Mouse (Mus musculus): Measurements from ENCODE around the gene Hoxc6. TPM values are rescaled to one million over a fixed set of nuclear protein-coding genes. Genes with fewer than 3 reads are reported as not detected.
A peak's percentile ranks its signal among the peaks of the same experiment; 100 is the strongest.

Hoxc6 gene
- total and polyA plus RNA-seq, 3 experiments = 0.42 to 4.5 (median 0.79) TPM

GRCm38 (mm10) chr15:103009265-103010111, 11.4 kb downstream of the Hoxc6 start:
- in situ Hi-C loops (cut with MboI; ENCODE audit: low pct_ligation_motif_present, low pct_unique_long_range_greater_than_20kb, low sequenced_read_pairs) = loop anchor here (10.0 kb wide), 1 partner anchor 165 kb away; no protein-coding TSS in a partner anchor
- dilution Hi-C loops (cut with MboI; ENCODE audit: extremely low pct_ligation_motif_present, extremely low pct_unique_long_range_greater_than_20kb, low sequenced_read_pairs) = no loop called here

DNA sequence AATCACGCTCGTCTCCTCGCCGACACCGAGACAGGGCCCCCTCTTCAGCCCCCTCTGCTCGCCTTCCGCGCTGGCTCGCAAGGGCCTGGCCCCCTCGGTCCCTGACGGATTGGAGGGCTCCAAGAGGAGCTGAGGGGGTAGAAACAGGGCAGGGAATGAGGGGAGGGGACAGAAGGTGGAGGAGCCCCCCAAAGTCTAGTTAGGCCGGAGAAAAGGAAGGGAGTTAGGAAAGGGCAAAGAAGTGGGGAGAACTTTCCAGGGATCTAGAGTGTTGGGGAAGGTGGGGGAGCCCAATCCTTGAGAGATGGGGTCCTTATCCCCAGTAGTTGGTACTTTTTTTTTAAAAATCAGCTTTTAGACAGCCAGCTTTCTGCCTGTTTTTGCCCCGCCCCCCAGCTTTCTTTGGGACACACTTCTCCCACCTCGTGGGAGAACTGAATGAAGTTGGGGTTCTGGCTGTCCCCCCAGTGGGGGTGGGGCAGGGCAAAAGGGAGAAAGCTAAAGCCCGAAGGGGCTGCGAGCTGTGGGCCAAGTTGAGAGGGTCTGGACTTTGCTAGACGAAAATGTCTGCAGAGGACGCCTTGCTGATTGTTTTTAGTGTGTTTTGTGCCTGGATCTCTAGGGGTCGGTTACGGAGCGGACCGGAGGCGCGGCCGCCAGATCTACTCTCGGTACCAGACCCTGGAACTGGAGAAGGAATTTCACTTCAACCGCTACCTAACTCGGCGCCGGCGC, 12.2 kb downstream of the Hoxc6 start:
- no peak overlapping the region for H3K27ac ChIP-seq (ENCODE audit: insufficient read depth, low read depth)
- H3K9ac ChIP-seq (ENCODE audit: insufficient read depth, low read depth) = no peak overlapping the region
- H3K27me3 ChIP-seq (replicated peaks) = no peaks in the 10 kb centered on the region
- H3K36me3 ChIP-seq (replicated peaks in 1 of 2; ENCODE audit: control insufficient read depth in 1 of 2, insufficient read depth in 1 of 2, low read length in 1 of 2) = no peaks in the 10 kb centered on the region
- peaks cover 7% of the 10 kb centered on the region for H3K9me3 ChIP-seq (replicated peaks; ENCODE audit: low read length)
- no peak overlapping the region for H3K4me3 ChIP-seq (replicated peaks in 1 of 3; ENCODE audit: low read depth in 2 of 3, low read length in 2 of 3, poor library complexity in 1 of 3)
- H3K4me2 ChIP-seq (ENCODE audit: insufficient read depth, low read depth, poor library complexity, severe bottlenecking) = no peak overlapping the region
- dilution Hi-C loops (cut with MboI; ENCODE audit: extremely low pct_ligation_motif_present, extremely low pct_unique_long_range_greater_than_20kb, low sequenced_read_pairs) = no loop called here
- in situ Hi-C loops (cut with MboI; ENCODE audit: low pct_ligation_motif_present, low pct_unique_long_range_greater_than_20kb, low sequenced_read_pairs) = loop anchor here (10.0 kb wide), 1 partner anchor 165 kb away; no protein-coding TSS in a partner anchor
- H3K79me2 ChIP-seq (replicated peaks; ENCODE audit: control insufficient read depth, extremely low read depth, insufficient read depth, poor library complexity, severe bottlenecking) = no peaks in the 10 kb centered on the region
- peaks cover 2 to 48% of the 10 kb centered on the region in 2 experiments; a peak in 3 of 4 replicates for H3K4me1 ChIP-seq (ENCODE audit: control insufficient read depth in 1 of 2, insufficient read depth in 2 of 2)
- TF ChIP-seq GABPA (IDR thresholded peaks at IDR 0.05; ENCODE audit: insufficient replicate concordance, low read depth, low read length) (no peak), ELF1 (IDR thresholded peaks at IDR 0.05; ENCODE audit: low read depth, low read length) (no peak), POLR2AphosphoS2 (IDR thresholded peaks at IDR 0.05; ENCODE audit: low read depth, low read length) (no peak), ETS1 (conservative IDR thresholded peaks at IDR 0.05; ENCODE audit: low read depth, low read length) (no peak)
- DNase-seq (ENCODE audit: extremely low read depth) = no peak

More at GRCm38 (mm10) chr15:103009265-103010111, 11.4 kb downstream of the Hoxc6 start:
- H3K79me2 ChIP-seq (replicated peaks; ENCODE audit: control insufficient read depth, extremely low read depth, insufficient read depth, poor library complexity, severe bottlenecking) = no peaks in the 10 kb centered on the region
- TF ChIP-seq MAX (IDR thresholded peaks at IDR 0.05; ENCODE audit: low read length) (0 out of 2 replicates have a peak, but pooled peaks have one; percentile 33), MXI1 (IDR thresholded peaks at IDR 0.05; ENCODE audit: low read depth, low read length) (no peak), SMC3 (IDR thresholded peaks at IDR 0.05; ENCODE audit: low read depth, low read length) (no peak), PAX5 (IDR thresholded peaks at IDR 0.05; ENCODE audit: low read length) (no peak), POLR2A (IDR thresholded peaks at IDR 0.05; ENCODE audit: low read depth, low read length) (no peak), TBP (conservative IDR thresholded peaks at IDR 0.05; ENCODE audit: low read depth, low read length) (no peak), USF1 (IDR thresholded peaks at IDR 0.05; ENCODE audit: low read depth, low read length) (peak; percentile 85), EP300 (IDR thresholded peaks at IDR 0.05; ENCODE audit: low read length) (no peak), USF2 (conservative IDR thresholded peaks at IDR 0.05; ENCODE audit: low read depth, low read length) (peak; percentile 87), SIN3A (IDR thresholded peaks at IDR 0.05; ENCODE audit: low read length) (no peak), POLR2AphosphoS2 (IDR thresholded peaks at IDR 0.05; ENCODE audit: low read depth, low read length) (no peak), ZNF384 (IDR thresholded peaks at IDR 0.05; ENCODE audit: low read depth, low read length) (peak; percentile 80)
- no peak overlapping the region for H3K27ac ChIP-seq (ENCODE audit: insufficient read depth, low read depth)
- H3K36me3 ChIP-seq (replicated peaks in 1 of 2; ENCODE audit: control insufficient read depth in 1 of 2, insufficient read depth in 1 of 2, low read length in 1 of 2) = no peaks in the 10 kb centered on the region
- H3K4me3 ChIP-seq (replicated peaks in 1 of 3; ENCODE audit: low read depth in 2 of 3, low read length in 2 of 3, poor library complexity in 1 of 3) = peak overlapping the region; percentile 10 to 45 (median 37)
- H3K4me2 ChIP-seq (ENCODE audit: insufficient read depth, low read depth, poor library complexity, severe bottlenecking) = 0 out of 2 replicates have a peak overlapping the region, but pooled peaks have one; percentile 9
- H3K4me1 ChIP-seq (ENCODE audit: control insufficient read depth in 1 of 2, insufficient read depth in 2 of 2) = peaks cover 6 to 56% of the 10 kb centered on the region in 2 experiments; a peak in 3 of 4 replicates
- H3K27me3 ChIP-seq (replicated peaks) = no peaks in the 10 kb centered on the region
- no peak overlapping the region; the same call in 1 of the 2 replicates for H3K9ac ChIP-seq (ENCODE audit: insufficient read depth, low read depth)
- peak; percentile 57 for DNase-seq (ENCODE audit: extremely low read depth)
- H3K9me3 ChIP-seq (replicated peaks; ENCODE audit: low read length) = peaks cover 4% of the 10 kb centered on the region
